Mouse (Mus musculus) liver, postnatal 0 days (tissue): ENCODE measurements around the gene Kirrel.

Experiments
- CTCF ChIP-seq: sonication (generic); IDR thresholded peaks from 2 replicates; pipeline ENCODE4 v1.5.1; 2016; ENCODE audit warnings: antibody characterized with exemption, low read depth
- EP300 ChIP-seq: IDR thresholded peaks from 2 replicates; pipeline ENCODE4 v1.6.1; 2016; ENCODE audit warnings: antibody characterized with exemption, low read depth, mild to moderate bottlenecking

- TF ChIP-seq EP300 (no peak), CTCF (no peak)
Measured at GRCm38 (mm10) chr3:87165291-87165881, 9.2 kb downstream of the Kirrel start.
